Mouse (Mus musculus) G1E (cell line): ENCODE measurements around the gene Ltb4r1.

Experiments used
- CTCF ChIP-seq: IDR thresholded peaks from 2 replicates; pipeline ENCODE4 v1.5.1; 2012; ENCODE audit warnings: low read depth, low read length, inconsistent platforms, mixed read lengths
- GATA1 ChIP-seq: IDR thresholded peaks from 2 replicates; pipeline ENCODE4 v1.6.1; 2012; ENCODE audit warnings: borderline replicate concordance, low read length, inconsistent platforms, mixed read lengths
- POLR2AphosphoS5 ChIP-seq: IDR thresholded peaks from 2 replicates; pipeline ENCODE4 v1.6.1; 2012; ENCODE audit warnings: low read depth, low read length, inconsistent platforms; ENCODE audit not compliant: insufficient replicate concordance
- TAL1 ChIP-seq: conservative IDR thresholded peaks from 2 replicates; pipeline ENCODE4 v1.6.1; 2012; ENCODE audit warnings: low read depth, low read length, inconsistent platforms, mixed read lengths

DNA sequence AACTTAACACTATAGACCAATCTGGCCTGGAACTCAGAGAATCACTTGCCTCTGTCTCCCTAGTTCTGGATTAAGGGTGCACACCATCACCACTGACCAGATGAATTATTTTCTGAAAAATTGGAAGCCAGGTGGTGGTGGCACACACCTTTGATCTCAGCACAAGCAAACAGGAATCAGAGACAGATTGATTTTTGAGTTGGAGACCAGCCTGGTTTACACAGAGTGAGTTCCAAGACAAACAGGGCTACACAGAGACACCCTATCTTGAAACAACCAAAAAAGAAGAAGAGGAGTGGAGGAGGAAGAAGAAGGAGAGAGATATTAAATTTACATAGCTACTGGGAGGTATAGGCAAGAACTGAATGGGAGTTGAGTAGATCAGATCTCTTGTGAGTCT is 39.5 kb upstream of the Ltb4r1 start:
- TF ChIP-seq CTCF (no peak), GATA1 (no peak), POLR2AphosphoS5 (no peak), TAL1 (no peak)
